Mouse (Mus musculus) kidney, postnatal 0 days (tissue): ENCODE data around the gene Cbx1. TPM values are rescaled to one million over a fixed set of nuclear protein-coding genes. Genes with fewer than 3 reads are reported as not detected.

Experiments used
- ATAC-seq: fragments of 200-750 bp; cut with Nextera tagmentation; replicated peaks from 2 replicates; pipeline ENCODE4 v1.8.0; 2017; ENCODE audit warnings: low read depth, moderate number of reproducible peaks, moderate TSS enrichment, moderate library complexity; ENCODE audit not compliant: low FRiP score
- DNase-seq: peaks from one replicate; pipeline ENCODE4 v3.0.0-alpha.2; 2016; ENCODE audit warnings: low spot score
- H3K27ac ChIP-seq: fragments of 300-500 bp; sonication (generic); 2 replicates; pipeline ENCODE4 v1.5.1; 2014; ENCODE audit warnings: mild to moderate bottlenecking
- H3K27me3 ChIP-seq: fragments of 300-500 bp; sonication (generic); 2 replicates; pipeline ENCODE4 v1.6.1; 2014; ENCODE audit warnings: low read length, mixed read lengths; ENCODE audit not compliant: insufficient read depth
- H3K36me3 ChIP-seq: fragments of 300-500 bp; sonication (generic); 2 replicates; pipeline ENCODE4 v1.6.1; 2014; ENCODE audit warnings: low read length, mixed read lengths; ENCODE audit not compliant: insufficient read depth
- H3K4me1 ChIP-seq: fragments of 300-500 bp; sonication (generic); replicated peaks from 2 replicates; pipeline ENCODE4 v1.6.1; 2014; ENCODE audit warnings: antibody characterized with exemption, low read length, mixed read lengths; ENCODE audit not compliant: insufficient read depth
- H3K4me2 ChIP-seq: fragments of 300-500 bp; sonication (generic); 2 replicates; pipeline ENCODE4 v1.6.1; 2014; ENCODE audit warnings: mild to moderate bottlenecking, low read length, moderate library complexity, mixed read lengths
- H3K4me3 ChIP-seq: fragments of 300-500 bp; sonication (generic); replicated peaks from 2 replicates; pipeline ENCODE4 v1.5.1; 2014; ENCODE audit warnings: low read depth, low read length
- H3K9ac ChIP-seq: fragments of 300-500 bp; sonication (generic); 2 replicates; pipeline ENCODE4 v1.6.1; 2014; ENCODE audit warnings: low read depth, low read length
- H3K9me3 ChIP-seq: fragments of 300-500 bp; sonication (generic); replicated peaks from 2 replicates; pipeline ENCODE4 v1.6.1; 2016; ENCODE audit warnings: low read length, inconsistent platforms, mixed read lengths
- CTCF ChIP-seq: IDR thresholded peaks from 2 replicates; pipeline ENCODE4 v1.5.1; 2016; ENCODE audit warnings: antibody characterized with exemption, low read depth, mild to moderate bottlenecking, moderate library complexity
- WGBS: fragments of 180-500 bp; shearing (Covaris S2); extraction: QIAGEN DNeasy Blood & Tissue Kit; methylation state at CpG from one replicate; pipeline ENCODE4 v1.1.7; 2014; 5-methylcytosine and 5-hydroxymethylcytosine counted together
- polyA plus RNA-seq: library from polyadenylated mRNA; unstranded; fragments of >200 nt; fragmentation: Nextera tagmentation; extraction: Ambion mirVana; gene quantifications from 2 replicates; pipeline ENCODE4 v1.2.1, GENCODE M21; 2015

Cbx1 gene
- polyA plus RNA-seq, 1 experiment from 2014 or later: 101 TPM

DNA sequence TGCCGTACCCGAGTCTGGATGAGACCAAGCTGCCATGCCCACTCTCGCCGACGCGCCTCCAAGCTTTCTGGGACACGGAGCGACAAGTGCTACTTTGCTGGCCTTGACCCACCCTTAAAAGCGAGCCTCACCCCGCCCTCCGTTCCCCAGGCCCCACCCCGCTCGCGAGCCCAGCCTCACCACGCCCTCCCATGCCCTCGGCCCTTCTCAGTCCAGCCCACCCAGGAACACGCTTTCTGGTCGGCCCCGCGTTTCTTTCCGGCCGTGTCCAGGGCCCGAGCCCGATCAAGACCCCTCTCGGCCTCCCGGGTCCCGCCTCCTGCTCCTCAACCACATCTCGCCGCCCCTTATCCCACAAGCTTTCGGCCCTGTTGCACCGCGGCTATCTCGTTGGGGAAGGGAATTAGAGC lies 40.5 kb downstream of the Cbx1 start:
- H3K4me1 ChIP-seq: peaks cover 39% of the 10 kb centered on the region
- DNase-seq: peak; percentile 92
- TF ChIP-seq CTCF: no peak; the same call in 1 of the 2 replicates
- WGBS: under 1% methylated on average over 33 of the region's 33 CpGs
- no peaks in the 10 kb centered on the region for H3K36me3 ChIP-seq
- no peaks in the 10 kb centered on the region for H3K9me3 ChIP-seq
- peak overlapping the region; percentile 79 for H3K4me2 ChIP-seq
- peak overlapping the region; percentile 67 for H3K4me3 ChIP-seq
- no peaks in the 10 kb centered on the region for H3K27me3 ChIP-seq
- peak overlapping the region; percentile 84 for H3K9ac ChIP-seq
- H3K27ac ChIP-seq: peak overlapping the region; percentile 99
- ATAC-seq: peak; percentile 70

- no peaks in the 10 kb centered on the region for H3K36me3 ChIP-seq
- peak; percentile 26; the same call in 1 of the 2 replicates for TF ChIP-seq CTCF
- peak within 1 kb of the TSS; percentile 99 for H3K27ac ChIP-seq
- peak within 1 kb of the TSS; percentile 79 for H3K4me2 ChIP-seq
- peak within 1 kb of the TSS; percentile 84 for H3K9ac ChIP-seq
- H3K27me3 ChIP-seq: no peaks in the 10 kb centered on the region
- ATAC-seq: peak; percentile 98
- WGBS: under 1% methylated on average over 51 of the region's 51 CpGs
- peak; percentile 99 for DNase-seq
- peak within 1 kb of the TSS; percentile 67 for H3K4me3 ChIP-seq
- H3K9me3 ChIP-seq: no peaks in the 10 kb centered on the region
- peaks cover 33% of the 10 kb centered on the region for H3K4me1 ChIP-seq
Observed at GRCm38 (mm10) chr11:96829813-96830538, 41.0 kb downstream of the Cbx1 start, which contains the start of gene Nfe2l1. Nfe2l1 (minus strand) TSS chr11:96829968.

- Histone ChIP-seq H3K36me3 (no peaks in the 10 kb centered on the region), H3K9me3 (no peaks in the 10 kb centered on the region), H3K27ac (peak overlapping the region; percentile 86), H3K4me1 (peaks cover 29% of the 10 kb centered on the region), H3K9ac (peak overlapping the region; percentile 61; the same call in 1 of the 2 replicates), H3K27me3 (no peaks in the 10 kb centered on the region), H3K4me3 (peak overlapping the region; percentile 67), H3K4me2 (peak overlapping the region; percentile 58)
- no peak for TF ChIP-seq CTCF
- no peak for DNase-seq
- no peak for ATAC-seq
- 23% methylated on average over 13 of the region's 13 CpGs for WGBS
Observed at GRCm38 (mm10) chr11:96830539-96831216, 41.8 kb downstream of the Cbx1 start.

DNA sequence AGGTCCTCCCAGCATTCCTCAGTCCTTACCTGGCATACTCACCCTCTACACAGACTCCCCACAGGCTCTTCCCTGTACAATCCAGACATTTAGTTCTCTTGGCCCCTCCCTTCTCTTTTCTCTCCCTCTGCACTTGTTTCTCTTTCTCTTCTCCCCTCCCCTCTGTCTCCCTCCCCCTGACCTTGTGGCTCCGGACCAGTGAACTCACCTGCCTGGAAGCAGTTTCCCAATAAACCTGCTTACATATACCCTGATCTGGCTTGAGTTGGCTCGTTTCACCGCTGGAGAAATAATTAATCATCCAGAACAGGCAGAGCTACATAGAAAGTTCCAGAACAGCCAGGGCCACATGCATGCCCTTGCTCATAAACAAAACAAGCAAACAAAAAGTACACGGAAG lies 42.6 kb downstream of the Cbx1 start:
- H3K36me3 ChIP-seq: no peaks in the 10 kb centered on the region
- ATAC-seq (no peak), DNase-seq (peak; percentile 54)
- peak overlapping the region; percentile 81 for H3K27ac ChIP-seq
- WGBS: 31% methylated on average over 4 of the region's 4 CpGs
- H3K9me3 ChIP-seq: no peaks in the 10 kb centered on the region
- H3K9ac ChIP-seq: no peak overlapping the region
- H3K4me3 ChIP-seq: no peak overlapping the region
- H3K27me3 ChIP-seq: no peaks in the 10 kb centered on the region
- H3K4me2 ChIP-seq: peak overlapping the region; percentile 23; the same call in 1 of the 2 replicates
- no peak for TF ChIP-seq CTCF
- H3K4me1 ChIP-seq: peaks cover 21% of the 10 kb centered on the region

- Histone ChIP-seq H3K27ac (no peak overlapping the region), H3K9ac (no peak overlapping the region), H3K4me1 (peaks cover 11% of the 10 kb centered on the region), H3K27me3 (no peaks in the 10 kb centered on the region), H3K36me3 (no peaks in the 10 kb centered on the region), H3K9me3 (no peaks in the 10 kb centered on the region), H3K4me3 (no peak overlapping the region), H3K4me2 (no peak overlapping the region)
- DNase-seq (no peak), ATAC-seq (no peak)
- TF ChIP-seq CTCF: no peak
- WGBS: 91% methylated on average over 3 of the region's 3 CpGs
Observed at GRCm38 (mm10) chr11:96832541-96832940, 43.6 kb downstream of the Cbx1 start.

- Histone ChIP-seq H3K4me1 (peaks cover 7% of the 10 kb centered on the region), H3K9ac (no peak overlapping the region), H3K9me3 (no peaks in the 10 kb centered on the region), H3K4me2 (no peak overlapping the region), H3K27ac (no peak overlapping the region), H3K27me3 (no peaks in the 10 kb centered on the region), H3K4me3 (no peak overlapping the region), H3K36me3 (no peaks in the 10 kb centered on the region)
- no peak for TF ChIP-seq CTCF
- ATAC-seq (no peak), DNase-seq (no peak)
- 68% methylated on average over 2 of the region's 2 CpGs for WGBS
Observed at GRCm38 (mm10) chr11:96832973-96833372, 44.0 kb downstream of the Cbx1 start.
